Mouse (Mus musculus) naive thymus-derived CD4-positive, alpha-beta T cell, adult 2 months (primary cell): Measurements from ENCODE around the gene Trpm8.

Experiments used
- DNase-seq: peaks from one replicate; pipeline ENCODE4 v3.0.0-alpha.2; 2011; ENCODE audit warnings: low read depth

Trpm8 gene

DNA sequence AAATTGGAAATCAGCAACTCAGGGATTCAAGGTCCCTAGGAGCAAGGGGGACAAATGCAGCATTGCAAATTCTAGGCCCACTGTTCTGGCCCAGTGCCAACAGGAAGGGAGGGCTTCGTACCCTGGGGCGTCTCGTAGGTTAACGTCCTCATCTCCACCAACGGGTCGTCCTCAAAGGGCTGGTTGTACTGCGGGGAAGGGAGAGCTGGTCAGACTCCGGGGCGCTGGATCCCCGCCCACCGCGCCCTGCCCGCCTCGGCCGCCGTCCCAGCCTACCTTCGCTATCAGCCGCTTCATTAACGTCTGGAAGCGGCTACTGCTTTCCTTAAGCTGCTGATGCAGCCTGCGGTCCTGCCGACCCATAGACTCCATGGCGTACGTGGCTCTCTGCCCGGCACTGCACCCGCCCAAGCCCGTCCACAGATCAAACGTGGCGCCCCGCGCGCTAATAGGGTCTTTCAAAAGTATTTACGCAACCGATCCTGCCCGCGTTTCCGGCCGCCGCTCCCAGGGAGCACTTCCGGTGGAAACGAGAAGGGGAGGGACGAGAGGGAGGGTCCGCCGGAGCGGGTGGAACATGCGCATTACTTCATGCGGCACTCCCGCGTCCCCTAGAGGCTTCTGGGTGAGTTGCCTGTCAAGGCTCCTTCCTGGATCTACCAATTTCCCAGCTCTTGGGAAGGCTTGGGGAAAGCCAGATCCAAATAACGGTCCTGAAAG is at the start of gene Trpm8, which contains the start of gene Hjurp:
Gene Trpm8, plus strand, starts transcription at position 564 of the 720 bp plus-strand sequence.
Gene Hjurp, minus strand, starts transcription at position 536 of the 720 bp plus-strand sequence.
- DNase-seq, result peak; percentile 100

GRCm38 (mm10) chr1:88228121-88228520 is 49.3 kb upstream of the Trpm8 start:
- DNase-seq, result no peak

DNA sequence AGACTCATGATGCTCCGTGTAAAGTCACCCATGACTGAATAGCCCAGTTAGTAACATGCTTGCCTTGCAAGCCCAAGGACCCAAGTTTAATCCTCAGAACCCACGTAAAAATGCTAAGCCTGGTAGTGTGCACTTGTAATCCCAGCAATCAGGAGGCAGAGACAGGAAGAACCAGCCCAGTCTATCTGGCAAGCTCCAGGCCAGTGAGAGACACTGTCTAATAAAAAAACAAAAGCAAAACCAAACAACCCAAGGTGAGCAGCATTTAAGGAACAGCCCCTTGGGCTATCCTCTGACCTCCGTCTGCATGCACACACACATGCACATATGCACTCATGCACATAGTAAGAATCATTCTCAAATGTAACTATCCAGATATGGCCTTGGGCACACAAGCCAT is 47.9 kb upstream of the Trpm8 start:
- DNase-seq, result no peak

- DNase-seq, result no peak
Measured at GRCm38 (mm10) chr1:88229986-88230385, 47.5 kb upstream of the Trpm8 start.

DNA sequence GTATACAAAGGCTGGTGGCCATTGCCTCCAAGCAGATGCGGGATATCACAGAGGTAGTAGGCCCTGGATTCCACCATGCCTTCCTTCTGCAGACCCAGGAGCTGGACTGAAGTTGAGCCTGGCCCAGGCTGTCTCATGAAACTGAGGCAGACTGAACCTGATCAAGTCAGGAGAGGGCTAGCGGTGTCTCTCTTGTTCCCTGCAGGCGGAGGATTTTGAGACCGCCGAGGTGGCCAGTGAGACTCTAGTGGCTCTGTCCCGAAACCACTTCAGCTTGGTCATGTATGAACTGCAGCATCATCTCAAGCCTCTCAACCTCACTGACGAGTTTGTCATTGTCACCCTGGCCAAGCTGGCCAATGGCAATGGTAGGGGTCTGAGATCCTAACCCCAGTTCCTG is 47.0 kb upstream of the Trpm8 start:
- DNase-seq, result no peak

DNA sequence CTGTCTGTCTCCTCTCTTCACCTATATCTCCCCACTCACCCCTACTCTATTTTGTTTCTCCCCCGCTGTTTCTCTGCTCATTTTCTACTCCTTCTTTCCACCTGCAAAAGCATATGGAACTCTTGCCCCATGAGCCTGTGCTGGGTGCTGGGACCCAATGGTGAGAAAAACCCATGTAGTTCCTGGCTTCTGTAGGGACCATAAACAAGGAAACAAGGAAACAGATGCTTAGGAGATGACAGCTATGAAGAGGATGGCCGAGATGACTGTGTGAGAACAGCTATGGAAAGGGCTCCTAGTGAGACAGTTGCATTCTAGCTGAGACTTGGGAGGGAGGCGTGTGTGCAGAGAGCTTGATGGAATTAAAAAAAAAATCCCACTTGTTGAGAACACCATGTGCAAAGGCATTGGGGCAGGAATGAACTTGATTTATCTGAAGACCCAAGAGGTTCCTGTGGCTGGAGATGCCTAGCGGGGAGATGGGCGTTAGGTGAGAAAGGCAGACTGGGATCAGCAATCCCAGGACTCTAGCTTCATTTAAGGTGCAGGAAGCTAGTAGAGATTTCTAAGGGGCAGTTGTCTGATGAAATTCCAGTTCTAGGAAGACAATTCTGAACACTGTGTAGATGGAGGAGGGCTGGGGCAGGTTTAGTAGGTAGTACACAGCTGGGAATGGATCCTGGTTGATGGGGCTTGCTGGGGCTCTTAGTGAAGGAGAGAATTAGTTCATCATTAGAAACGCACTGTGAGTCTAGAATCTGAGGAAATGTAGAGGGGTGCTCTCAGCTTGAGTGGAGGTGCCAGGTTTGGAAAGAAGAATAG is 46.3 kb upstream of the Trpm8 start:
- DNase-seq, result no peak

- no peak for DNase-seq
Measured at GRCm38 (mm10) chr1:88231803-88232499, 45.5 kb upstream of the Trpm8 start.

DNA sequence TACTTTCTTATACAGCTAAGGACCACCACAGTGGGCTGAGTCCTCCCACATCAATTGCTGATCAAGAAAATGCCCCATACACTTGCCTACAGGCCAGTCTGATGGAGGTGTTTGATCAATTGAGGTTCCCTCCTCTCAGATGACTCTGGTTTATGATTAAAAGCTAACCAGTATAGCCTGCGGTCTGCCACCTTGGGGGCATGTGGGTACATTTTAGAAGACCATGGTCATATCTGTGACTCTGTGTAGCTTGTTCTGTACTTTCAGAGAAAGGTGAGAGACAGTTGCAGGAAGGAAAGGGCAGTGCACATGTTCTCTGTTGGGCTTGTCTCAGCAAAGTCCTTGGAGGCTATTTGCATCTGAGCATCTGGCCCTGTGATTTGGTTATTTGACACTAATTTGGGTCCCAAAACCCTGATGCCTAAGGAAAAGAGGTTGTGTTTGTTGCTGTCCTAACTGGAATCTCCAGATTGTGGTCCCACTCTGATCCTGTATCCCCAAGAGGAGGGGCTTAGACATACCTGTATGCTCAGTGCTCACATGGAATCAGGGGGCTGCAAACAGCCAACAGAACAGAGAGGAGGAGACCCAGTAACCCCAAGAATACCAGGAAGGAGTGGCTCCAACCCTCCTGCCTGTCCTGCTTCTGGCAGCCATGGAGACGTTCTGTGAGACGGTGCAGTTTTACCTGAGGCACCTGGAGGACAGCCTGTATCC is 44.6 kb upstream of the Trpm8 start:
- DNase-seq, result no peak

DNA sequence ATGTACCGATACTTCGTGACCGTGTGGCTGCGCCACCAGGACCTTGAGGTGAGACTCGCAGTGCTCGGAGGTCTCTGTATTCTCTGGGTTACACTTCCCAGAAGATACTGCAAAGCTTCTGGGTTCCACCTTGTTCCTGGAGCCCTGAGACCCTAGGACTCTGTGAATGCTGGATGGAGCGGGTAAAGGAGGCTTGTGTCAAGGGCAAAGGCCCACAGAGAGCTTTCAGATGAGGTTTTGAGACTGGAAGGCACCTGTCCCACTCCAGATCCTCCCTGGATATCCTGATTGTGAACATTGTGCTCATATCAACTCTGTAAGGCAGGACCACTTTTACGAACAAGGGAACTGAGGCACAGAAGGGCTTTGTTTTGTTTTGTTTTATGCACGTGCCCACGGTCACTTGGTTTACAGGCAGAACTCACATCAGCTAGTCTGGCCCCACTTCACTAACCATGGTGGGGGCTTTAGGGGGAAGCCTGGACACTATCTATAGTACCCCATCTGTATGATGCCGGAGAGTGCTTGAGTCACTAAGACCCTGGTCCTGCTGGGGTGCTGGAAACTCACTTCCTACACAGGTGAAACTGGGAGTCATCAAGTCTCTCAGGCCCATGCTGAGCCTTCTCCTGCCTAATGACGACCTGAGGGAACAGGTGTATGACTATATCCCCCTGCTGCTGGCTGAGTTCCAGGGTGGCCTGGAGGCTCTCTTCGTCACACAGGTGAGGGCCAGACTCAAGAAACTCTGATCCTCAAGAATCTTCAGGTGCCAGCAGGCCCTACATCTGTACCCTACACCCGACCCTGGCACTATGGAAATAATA is 43.8 kb upstream of the Trpm8 start:
- DNase-seq, result no peak

- DNase-seq, result no peak
Measured at GRCm38 (mm10) chr1:88234248-88234610, 43.2 kb upstream of the Trpm8 start.

- DNase-seq, result no peak
Measured at GRCm38 (mm10) chr1:88234646-88235045, 42.8 kb upstream of the Trpm8 start.

GRCm38 (mm10) chr1:88235046-88235893 is 42.2 kb upstream of the Trpm8 start:
- no peak for DNase-seq

DNA sequence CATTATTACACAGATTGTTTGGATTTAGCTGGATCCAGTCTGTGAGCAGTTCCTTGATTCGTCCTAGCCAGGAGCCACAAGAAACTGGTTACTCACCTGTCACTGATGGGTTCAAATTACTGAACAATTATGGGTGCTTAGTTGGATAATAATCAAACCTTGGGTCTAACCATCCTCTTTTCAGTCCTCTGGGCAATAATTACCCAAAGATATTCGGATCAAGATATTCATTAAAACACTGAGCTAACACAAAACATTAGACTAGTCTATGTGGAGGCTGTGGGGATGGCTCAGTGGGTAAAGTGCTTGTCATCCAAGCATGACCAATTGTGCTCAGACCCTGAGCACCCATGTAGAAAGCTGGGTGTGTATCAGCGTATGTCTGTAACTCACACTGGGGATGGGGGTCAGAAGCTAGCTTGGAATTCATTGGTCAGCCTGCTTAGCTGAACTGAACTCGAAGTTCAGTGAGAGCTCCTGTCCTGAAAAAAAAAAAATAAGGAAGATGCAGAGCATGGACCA is 41.5 kb upstream of the Trpm8 start:
- no peak for DNase-seq

- DNase-seq, result no peak
Measured at GRCm38 (mm10) chr1:88237311-88237710, 40.1 kb upstream of the Trpm8 start.

GRCm38 (mm10) chr1:88238771-88239170 is 38.7 kb upstream of the Trpm8 start:
- no peak for DNase-seq

DNA sequence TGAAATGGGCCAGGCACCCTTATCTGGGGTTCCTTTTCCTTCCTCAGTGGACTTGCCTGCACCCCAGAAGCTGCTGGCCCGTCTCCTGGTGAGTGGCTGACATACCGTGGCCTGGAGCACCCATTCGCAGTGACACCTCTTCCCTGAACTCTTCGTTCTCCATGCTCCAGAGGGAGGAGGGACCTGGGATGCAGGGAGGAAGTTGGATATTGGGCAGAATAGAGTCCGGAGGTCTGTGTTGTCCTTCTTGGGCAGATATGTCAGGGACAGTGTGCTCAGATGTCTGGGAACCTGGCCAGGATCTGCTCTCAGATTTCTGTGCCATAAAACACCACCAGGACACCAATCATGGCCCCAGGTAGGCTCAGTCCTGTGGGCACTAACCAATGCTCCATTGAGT is 37.4 kb upstream of the Trpm8 start:
- no peak for DNase-seq

GRCm38 (mm10) chr1:88240579-88240978 is 36.9 kb upstream of the Trpm8 start:
- no peak for DNase-seq

DNA sequence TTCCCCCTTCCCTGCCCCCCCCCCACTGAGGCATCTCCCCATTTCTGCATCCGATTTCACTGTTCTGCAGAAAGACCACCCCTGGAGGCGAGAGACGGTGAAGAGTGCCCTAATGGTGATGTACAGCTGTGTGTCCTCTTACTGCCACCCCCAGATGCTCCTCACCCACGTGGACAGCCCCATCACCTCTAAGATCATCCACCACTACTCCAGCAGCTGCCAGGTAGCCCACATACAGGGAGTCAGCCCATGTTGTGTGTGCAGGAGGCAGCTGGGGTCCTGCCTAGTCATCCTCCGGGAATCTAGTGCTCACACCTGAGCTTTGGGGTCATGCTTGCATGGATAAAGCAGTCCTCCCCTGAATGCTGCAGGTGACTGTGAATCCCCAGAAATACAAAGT is 33.6 kb upstream of the Trpm8 start:
- no peak for DNase-seq

GRCm38 (mm10) chr1:88245881-88246280 is 31.6 kb upstream of the Trpm8 start:
- DNase-seq, result no peak

GRCm38 (mm10) chr1:88246386-88246785 is 31.1 kb upstream of the Trpm8 start:
- DNase-seq, result no peak
